Mouse (Mus musculus): ENCODE data around the gene Fpr3.
"Not testable (repeated sequence)": the region's sequence is repeated elsewhere in the genome, so short reads cannot be mapped to it uniquely, and the experiment has no call there.

Gene Fpr3

GRCm38 (mm10) chr17:17887774-17888248 lies at the start of gene Fpr3, which contains the start of gene Fpr2:
Fpr3 (plus strand) TSS chr17:17887852.
Fpr2 (plus strand) TSS chr17:17887824.
- DNase-seq (ENCODE audit: low read depth, low spot score), result no peak

DNA sequence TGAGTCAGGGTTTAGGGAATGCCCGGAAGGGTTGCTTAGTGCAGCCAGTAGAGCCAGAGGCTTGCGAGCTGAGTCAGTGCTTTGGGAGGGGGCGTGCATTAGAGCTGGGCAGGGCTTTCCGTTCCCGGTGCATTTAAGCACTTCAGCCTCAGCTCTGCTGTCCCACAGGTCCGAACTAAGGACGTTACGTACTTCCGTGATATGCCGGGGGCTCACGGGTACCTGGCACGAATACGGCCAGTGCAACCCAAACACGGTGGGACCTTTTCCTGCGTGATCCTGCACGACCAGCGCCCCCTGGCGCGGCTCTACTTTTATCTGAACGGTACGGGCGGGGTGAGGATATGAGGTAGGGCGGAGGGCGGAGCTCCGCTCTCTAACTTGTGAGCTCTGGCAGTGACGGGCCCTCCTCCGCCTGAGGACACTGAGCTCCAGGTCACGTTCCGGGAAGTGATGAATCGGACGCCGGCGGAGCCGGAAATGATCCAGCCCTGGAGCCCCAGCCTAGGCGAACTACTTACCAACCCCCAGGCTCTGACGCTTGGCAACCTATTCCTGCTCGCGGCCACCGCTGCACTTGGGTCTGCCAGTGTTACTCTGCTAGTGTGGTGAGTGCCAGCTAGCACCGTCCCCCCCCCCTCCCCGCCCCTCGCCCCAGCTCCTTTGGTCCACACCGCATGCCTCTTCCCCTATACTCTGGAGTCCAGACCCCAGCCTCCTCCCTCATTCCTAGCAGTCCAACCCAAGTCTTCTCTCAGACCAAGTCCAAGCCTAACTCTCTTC lies 49.5 kb upstream of the Fpr3 start:
- DNase-seq (ENCODE audit: low read depth, low spot score), result peak; percentile 96

- DNase-seq (ENCODE audit: low read depth, low spot score), result no peak
Measured at GRCm38 (mm10) chr17:17839276-17839675, 48.4 kb upstream of the Fpr3 start.

DNA sequence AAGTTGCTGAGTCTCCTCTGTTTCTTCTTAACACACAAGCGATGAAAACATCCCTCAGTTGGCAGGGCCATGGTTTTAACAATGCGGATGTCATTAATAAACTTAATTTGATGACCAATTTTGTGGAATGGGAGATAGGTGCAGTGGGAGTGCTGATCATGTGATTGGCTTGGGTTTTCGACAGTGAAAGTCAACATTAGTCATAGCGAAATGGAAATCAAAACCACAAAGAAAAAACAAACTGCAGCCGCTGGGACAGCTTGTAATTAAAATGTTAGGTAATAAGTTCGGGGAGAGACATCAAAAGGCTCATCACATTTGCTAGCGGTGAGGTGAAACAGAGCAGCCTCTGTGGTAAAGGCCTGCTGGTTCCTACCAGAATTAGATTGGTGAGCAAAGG lies 46.9 kb upstream of the Fpr3 start:
- peak; percentile 31 for DNase-seq (ENCODE audit: low read depth, low spot score)

DNA sequence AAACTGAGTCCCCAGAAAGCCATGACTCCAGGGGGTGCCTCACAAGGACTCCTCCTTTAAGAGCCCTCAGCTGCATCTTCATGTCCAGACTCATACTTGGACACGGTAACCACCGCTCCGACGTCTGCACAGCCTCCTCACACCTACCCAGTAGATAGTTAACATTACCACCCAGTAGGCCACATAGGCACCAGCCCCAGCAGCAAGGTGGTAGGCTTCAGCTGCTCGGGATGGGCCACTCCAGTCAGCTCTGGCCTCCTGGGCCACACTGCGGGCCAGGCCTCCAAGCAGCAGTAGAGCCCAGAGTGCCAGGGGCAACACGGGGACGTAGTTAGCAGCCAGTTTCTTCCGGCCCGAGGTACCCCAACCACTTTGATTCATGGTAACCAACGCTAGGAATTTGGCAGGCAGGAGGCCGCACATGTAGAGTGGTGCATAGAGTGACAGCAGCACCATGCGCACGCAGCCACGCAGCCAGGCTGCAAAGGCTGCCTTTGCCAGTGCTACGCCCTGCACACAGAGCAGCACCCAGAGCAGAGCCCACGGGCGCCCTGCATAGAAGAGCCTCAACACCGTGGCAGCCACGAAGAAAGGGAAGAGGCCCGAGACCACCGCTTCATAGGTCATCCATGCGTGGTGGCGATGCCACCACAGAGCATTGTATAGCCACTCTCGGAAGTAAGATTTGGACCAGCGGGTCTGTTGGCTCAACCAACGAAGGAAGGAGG lies 44.0 kb upstream of the Fpr3 start:
- no peak for DNase-seq (ENCODE audit: low read depth, low spot score)

DNA sequence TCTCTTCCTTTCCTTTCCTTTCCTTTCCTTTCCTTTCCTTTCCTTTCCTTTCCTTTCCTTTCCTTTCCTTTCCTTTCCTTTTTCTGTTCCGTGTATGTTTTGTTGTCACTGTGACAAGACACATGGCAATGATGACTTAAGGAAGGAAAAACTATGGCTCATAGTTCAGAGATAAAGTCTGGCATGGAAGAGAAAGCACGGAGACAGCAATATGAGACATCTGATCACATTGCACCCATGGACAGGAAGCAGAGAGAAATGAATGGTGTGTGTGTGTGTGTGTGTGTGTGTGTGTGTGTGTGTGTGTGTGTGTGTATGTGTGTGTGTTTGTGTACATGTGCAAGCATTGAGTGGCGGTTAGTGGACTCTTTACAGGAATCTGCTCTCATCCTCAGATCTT lies 43.0 kb upstream of the Fpr3 start:
- DNase-seq (ENCODE audit: low read depth, low spot score), result not testable (repeated sequence)

DNA sequence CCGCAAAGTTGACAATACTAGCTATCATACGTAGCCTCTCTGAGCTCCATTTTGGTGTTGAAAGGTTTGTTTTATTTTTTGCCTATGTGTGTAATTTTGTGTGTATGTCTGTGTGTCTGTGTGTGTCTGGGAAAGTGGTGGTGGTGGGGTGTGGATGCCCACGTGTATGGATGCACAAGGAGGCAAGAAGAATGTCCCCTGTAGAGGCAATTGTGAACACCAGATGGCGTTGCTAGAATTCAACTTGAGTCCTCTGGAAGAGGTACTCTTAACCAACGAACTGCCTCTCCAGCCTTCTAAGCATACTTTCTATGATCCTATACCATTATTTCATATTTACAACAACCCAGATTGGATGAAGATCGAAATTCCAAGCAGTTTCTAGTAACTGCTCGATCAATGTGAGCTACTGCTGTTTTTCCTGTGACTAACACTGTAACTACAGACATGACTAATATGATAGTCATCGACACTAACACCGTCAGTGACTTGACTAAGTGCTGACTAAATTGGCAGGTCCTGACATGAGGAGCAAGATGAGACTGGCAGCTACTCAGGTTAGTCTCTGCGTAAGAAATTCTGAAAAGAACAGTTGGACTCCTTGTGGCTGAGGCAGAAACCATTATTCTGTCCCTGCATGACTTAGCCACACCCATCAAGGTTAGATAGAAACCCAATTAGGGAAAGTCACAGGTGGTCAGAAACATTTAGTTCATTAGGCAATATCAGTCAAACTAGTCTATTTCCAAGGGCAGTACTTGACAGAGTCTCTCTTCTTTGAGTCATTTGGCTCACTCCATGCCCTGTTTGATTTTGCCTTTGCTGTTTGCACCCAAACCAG lies 42.2 kb upstream of the Fpr3 start:
- DNase-seq (ENCODE audit: low read depth, low spot score), result peak; percentile 45

GRCm38 (mm10) chr17:17848988-17849387 lies 38.7 kb upstream of the Fpr3 start:
- DNase-seq (ENCODE audit: low read depth, low spot score), result no peak

GRCm38 (mm10) chr17:17849906-17850712 lies 37.5 kb upstream of the Fpr3 start:
- no peak for DNase-seq (ENCODE audit: low read depth, low spot score)

DNA sequence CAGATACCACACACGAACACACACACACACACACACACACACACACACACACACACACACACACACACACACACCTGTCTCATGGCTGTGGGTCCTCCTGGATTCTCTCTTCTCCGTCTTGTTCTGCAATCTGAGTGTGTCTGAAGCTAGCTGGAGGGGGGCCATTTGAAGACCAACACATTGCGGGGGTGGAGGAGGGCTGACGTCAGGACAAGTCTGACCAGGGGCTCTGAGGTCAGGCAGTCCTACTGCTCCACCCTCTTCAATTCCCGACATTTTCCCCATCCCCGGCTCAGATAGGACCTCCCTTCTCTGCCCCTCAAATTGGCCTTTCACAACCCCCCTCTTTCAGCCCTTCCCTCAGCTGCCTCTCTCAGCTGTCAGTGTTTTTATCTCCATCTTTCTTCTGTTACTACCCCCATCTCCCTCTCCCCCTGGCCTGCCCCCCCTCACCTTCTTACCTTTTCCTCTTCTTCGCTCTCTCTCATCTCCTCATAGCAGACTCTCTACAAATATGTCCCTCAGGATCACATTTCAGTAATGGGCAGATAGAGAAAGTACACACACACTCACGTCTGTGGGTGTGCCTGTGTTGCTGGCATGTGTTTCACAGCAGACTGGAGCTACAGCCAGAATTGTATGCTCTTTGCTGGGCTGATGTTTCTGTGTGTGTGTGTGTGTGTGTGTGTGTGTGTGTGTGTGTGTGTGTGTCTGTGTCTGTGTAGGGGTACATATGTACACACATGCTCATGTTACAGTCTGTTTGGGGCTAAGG lies 32.4 kb upstream of the Fpr3 start, which contains the start of gene Has1:
Has1 (minus strand) TSS at position 142 of the 775 bp plus-strand sequence.
- DNase-seq (ENCODE audit: low read depth, low spot score), result no peak

- DNase-seq (ENCODE audit: low read depth, low spot score), result no peak
Measured at GRCm38 (mm10) chr17:17856612-17857011, 31.0 kb upstream of the Fpr3 start.

DNA sequence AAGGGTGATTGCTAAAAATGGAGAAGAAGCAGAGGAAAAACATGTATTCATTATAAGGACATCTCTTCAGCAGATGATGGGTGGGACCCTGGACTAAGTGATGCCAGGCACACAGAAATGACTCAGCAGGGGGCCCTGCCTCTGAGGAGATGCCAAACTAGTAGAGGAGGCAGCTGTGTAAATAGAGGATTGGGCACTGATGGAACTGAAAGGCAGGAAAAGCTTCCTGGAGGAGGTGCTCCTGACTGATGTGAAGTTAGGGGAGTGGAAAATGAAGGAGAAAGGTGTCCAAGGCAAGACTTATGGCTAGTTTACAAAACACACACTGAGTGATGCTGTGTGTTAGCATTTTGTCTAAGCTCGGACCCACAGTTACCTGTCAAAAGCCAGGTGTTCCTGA lies 30.2 kb upstream of the Fpr3 start:
- no peak for DNase-seq (ENCODE audit: low read depth, low spot score)

- peak; percentile 32 for DNase-seq (ENCODE audit: low read depth, low spot score)
Measured at GRCm38 (mm10) chr17:17860110-17860509, 27.5 kb upstream of the Fpr3 start.

DNA sequence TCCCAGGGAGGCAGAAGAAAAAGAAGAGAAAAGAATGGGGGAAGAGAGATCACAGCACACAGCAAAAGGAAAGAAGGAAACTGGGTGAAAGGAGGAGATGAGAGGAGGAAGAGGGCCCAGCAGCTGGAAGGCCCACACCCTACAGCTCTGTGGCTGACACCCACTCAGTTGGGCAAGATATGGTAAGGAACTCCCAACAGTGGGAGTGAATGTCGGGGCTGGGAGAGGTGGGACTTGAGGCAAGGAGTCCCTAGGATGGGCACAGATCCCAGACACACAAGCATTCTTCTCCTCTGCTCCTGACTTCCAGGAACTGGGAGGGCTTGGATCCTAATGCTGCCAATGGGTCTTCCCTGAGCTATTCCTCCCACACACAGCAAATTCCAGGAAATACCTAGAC lies 25.3 kb upstream of the Fpr3 start:
- DNase-seq (ENCODE audit: low read depth, low spot score), result no peak

- no peak for DNase-seq (ENCODE audit: low read depth, low spot score)
Measured at GRCm38 (mm10) chr17:17865168-17865567, 22.5 kb upstream of the Fpr3 start.

DNA sequence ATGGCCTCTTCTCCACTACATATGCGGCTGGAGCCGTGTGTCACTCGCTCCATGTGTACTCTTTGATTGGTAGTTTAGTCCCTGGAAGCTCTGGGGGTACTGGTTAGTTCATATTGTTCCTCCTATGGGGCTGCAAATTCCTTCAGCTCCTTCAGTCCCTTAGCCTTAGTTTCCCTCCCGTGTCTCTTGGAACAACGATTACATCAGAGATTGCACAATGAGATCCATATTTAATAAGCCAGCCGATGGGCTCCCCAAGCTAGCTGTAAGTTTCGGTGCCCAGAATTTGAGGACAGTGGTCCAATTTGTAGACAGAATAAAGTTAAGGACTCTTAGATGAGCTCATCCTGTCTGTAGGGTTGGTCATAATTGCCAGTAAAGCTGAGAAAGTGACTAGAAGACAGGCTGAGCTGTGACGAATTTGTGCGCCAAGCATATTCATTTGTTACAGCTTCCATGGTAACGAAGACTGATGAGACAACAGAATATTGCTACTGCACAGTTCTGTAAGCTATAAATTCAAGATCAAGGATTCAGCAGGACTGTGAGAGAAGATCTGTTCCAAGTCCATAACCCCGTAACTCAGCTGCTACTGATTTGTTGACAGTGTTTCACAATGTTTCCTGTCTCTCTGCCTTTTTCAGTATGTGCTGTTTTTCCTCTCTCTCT lies 20.7 kb upstream of the Fpr3 start:
- no peak for DNase-seq (ENCODE audit: low read depth, low spot score)

- DNase-seq (ENCODE audit: low read depth, low spot score), result no peak
Measured at GRCm38 (mm10) chr17:17870892-17871550, 16.6 kb upstream of the Fpr3 start.

DNA sequence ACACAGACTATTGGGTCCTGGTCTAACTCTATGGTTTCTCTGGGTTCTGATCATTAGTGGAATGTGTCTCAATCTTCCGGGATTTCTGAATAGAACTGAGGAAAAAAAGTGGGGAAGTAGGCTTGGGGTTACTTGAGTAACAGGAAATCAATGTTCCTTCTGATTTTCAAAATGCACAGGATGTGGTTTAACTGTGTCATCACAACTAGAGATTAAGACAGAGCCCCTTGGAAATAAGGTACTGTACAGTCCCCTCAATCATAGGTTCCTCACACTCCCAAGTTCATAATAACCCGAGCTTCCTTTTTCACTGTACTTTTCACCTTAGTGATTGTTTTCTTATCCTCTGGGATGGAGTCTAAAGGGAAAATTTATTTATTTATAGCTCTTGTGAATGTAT lies 16.0 kb upstream of the Fpr3 start:
- no peak for DNase-seq (ENCODE audit: low read depth, low spot score)

GRCm38 (mm10) chr17:17879347-17879746 lies 8.3 kb upstream of the Fpr3 start:
- no peak for DNase-seq (ENCODE audit: low read depth, low spot score)
